Mouse (Mus musculus) cerebellum, adult 18-20 months (tissue): ENCODE measurements around the gene Ptprb.

Experiments used
- DNase-seq, 2 experiments: peaks; one replicate each; pipeline ENCODE4 v3.0.0; 2021

Gene Ptprb

DNA sequence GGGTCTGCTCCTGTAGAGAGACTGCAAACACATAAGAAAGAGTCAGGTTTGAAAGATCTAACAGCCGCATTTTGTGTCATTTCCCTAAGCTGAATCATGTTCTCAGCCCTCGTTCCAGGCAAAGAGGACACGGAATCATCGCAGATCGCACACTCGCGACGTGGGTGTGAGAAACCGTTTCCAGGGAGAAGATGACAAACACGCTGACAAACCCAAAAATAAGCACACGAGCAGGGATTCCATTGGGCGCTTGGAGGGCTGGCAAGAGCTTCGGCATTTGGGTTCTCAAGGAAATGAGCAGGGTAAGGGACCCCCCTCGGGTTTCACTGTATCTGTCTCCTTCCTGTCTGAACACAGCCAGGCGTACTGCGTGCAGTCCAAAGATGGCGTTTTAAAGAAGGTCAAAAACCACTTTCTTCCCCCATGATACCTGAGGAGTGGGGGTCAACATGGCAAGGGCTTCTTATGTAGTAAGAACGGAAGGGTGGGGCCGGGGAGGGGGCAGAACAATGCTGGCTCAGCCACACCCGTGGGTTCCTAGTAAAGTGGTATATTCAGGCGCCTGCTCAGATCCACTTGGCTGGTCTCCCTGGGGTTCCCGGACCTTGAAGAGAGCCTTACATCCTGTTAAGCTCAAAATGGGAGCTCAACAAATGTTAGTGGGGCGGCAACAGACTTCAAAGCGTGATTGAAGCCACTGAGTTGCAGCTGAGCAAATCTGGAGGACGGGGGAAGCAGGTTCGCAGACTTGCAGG, 152.9 kb downstream of the Ptprb start:
- no peak for DNase-seq

DNA sequence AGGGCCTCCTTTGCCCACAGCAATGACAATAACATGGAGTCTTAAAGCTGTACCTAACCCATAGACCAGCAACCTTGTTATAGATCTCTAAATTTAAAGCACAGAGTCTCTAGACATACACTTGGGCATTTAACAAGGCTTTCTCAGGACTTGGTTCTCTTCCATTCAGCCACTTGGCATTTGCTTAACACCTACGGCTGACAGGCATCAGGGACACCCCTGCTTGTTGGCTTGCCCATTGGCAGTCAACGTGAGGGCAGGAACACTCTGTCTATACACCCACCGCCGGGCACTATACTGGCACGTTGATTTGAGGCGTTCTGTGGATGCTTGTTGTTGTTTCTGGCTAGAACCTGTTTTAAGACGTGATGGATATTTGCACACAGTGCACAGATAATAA, 157.1 kb downstream of the Ptprb start:
- no peak for DNase-seq

DNA sequence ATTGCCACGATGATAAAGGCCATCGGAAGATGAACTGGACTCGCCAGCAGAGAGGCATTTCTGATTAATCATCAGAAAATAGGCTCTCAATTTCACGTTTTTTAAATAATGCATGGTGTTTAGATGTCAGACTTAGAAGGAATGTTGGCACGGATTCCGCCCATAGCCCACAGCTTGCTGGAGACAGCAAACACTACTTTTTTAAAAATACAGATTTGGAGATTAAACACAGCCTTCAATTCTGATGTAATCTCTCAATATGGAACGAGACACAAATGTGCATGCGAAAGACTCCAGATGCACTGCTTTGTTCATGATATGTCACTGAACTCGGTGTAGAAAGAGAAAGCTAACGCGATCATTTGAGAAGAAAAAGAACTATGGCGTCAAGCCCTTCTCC, 160.1 kb downstream of the Ptprb start:
- DNase-seq, result no peak
